Mouse (Mus musculus) embryo, embryonic 11 days (tissue): ENCODE measurements around the gene Zfp202.
"Not testable (repeated sequence)": the region's sequence is repeated elsewhere in the genome, so short reads cannot be mapped to it uniquely, and the experiment has no call there.

Experiments used
- DNase-seq: peaks from one replicate; pipeline ENCODE4 v3.0.0-alpha.2; 2015

The Zfp202 gene

DNA sequence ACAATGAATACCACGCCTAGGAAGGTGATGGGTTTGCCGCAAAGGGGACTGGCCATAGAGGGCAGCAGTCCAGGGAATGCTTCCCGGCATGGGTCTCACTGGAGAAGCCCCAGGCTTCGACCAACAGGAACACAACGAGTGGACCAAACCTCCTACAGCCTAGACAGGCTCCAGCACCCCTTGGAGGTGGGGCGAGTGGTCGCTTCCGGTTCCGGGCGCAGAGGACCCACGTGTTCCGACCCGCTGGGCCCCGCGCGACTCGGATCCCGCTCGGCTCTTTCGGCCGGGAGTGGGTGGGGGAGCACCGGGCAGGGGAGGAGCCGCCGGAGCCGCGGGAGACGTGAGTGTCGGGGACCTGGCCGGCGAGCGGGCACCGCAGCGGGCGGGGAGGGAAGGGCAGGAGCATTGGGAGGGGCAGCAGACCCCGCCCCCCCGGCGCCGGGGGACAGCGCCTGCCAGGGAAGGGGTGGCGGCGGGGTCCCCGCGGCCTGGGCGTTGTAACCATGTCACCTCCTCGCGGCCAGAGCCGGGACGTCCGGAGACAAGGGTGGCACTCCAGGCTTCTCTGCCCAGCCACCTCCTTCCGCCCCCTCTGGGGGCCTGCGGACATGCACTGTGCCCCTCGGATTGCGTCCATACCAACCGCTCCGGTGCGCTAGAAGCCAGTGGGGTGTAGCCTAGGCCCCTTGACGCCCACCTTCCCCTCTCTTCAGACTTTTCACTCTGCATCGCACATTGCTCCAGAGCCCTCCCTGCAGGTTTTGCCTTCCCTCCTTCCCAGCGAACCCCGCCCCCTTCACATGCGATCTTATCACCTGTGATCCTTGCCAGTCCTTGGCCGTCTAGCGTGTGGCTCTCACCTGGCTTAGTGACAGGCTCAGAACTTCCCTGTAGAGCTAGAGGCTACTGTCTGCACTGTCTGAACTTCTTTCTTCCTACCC is at the start of gene Zfp202:
Gene Zfp202 (plus strand): TSS at position 219 of the 941 bp plus-strand sequence.
- DNase-seq, result peak; percentile 93

GRCm38 (mm10) chr9:40155118-40155644 is 36.9 kb upstream of the Zfp202 start:
- DNase-seq, result no peak

DNA sequence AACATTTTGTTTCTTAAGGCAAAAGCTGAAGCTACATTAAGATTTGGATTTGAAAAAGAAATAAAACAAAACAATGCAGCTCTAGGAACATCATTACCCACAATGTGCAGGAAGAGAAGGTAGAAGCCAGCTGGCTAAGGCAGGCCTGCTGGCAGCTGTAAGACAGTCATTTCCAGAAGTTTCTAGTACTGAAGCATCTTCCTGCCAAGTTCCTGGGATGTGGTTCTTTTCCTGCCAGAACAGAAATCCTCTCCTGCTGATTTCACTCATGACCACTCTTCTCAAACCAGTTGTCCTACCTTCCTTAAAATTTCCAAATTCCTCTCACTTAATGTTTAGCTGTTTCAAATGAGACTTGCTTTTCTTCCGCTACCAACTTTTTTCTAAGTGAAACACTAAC is 25.7 kb upstream of the Zfp202 start:
- DNase-seq, result no peak

GRCm38 (mm10) chr9:40177017-40177416 is 15.1 kb upstream of the Zfp202 start:
- no peak for DNase-seq

- no peak for DNase-seq
These were observed 11.5 kb upstream of the Zfp202 start, which contains the start of gene Olfr986 for GRCm38 (mm10) chr9:40180620-40181019. Gene Olfr986, plus strand, starts transcription at chr9:40180920.

DNA sequence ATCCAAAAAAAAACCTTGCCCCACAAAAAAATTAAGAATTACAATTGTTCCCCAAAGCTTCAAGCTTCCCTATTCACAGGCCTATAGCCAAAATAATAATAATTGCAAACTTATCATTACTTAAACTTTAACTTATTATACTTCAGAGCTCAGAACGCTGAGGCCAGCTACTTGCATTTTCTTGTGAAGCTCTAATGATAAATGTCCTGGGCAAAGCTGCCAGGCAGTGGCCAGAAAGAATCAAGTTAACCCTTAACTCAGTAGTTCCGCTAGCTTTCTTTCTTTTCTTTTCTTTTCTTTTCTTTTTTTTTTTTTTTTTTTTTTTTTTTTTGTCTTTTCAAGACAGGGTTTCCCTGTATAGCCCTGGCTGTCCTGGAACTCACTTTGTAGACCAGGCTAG is 7.0 kb upstream of the Zfp202 start:
- DNase-seq, result not testable (repeated sequence)

DNA sequence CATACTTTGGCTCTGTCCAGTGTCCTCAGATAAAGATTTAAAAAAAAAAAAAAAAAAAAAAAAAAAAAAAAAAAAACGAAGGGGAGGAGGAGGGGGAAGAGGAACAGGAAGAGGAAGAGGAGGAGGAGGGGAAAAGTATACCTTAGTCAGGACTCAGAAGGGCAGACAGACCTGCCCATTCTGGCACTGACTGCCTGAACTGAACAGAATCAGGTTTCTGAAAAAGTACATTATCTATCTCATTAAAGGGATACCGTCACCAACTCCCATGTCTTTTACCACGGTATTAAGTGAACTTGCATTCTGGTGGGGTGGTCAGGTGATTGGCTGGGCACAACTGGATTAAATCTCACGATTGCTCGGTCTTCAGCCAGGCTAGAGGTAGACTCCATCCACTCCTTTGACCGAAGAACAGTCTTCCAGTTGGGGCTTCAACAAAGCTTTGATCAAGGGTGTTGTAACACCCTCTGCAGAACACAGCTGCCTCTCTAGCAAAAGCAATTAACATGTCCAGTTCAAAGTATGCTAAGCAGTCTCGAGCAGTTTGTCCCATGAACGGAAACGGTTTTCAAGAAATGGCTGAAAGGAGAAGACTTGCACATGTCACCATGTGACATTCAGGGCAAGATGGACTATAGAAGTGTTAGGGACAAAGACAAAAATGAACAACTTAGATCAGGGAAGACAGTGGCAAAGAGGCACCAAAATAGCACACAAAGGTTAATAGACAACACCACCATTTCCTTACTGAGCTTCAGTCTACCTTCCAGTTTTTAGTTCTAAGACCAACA is 835 bp upstream of the Zfp202 start:
- peak; percentile 4 for DNase-seq

- DNase-seq, result no peak
These were observed 3.9 kb downstream of the Zfp202 start for GRCm38 (mm10) chr9:40195981-40196380.

- DNase-seq, result no peak
These were observed 14.4 kb downstream of the Zfp202 start for GRCm38 (mm10) chr9:40206546-40206950.

DNA sequence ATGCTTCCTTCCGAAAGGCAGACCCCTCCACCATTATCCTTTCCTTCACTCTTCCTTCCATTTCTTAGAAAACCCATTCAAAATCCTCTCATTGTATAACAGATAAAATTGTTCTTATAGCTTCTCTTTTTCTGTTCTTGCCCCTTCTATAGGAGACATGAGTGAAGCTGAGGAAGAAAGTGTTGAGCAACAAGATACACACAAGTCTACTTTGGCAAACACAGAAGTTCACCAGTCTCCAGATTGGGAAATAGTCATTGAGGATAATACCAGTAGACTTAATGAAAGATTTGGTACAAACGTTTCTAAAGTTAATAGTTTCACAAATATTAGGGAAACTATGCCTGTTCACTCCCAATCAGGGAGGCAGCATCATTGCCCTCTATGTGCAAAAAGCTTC is 18.6 kb downstream of the Zfp202 start:
- no peak for DNase-seq

GRCm38 (mm10) chr9:40214058-40214457 is 21.9 kb downstream of the Zfp202 start:
- no peak for DNase-seq

DNA sequence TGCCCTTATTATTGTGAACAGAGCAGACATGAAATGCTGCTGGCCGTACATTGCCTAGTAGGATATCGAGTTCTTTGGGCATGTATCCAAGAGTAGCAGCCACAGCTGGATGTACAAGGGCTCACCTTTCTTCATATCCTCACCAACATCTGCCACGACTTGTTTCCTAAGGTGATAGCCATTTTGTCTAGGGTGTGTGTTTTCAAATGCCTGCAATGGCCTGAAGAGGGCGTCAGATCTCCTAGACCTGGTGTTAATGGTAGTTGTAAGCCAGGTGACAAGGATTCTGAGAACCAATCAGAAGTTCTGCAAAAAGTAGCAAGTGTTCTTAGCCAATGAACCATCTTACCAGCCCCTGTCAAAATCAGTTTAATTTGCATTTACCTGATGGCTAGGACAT is 24.5 kb downstream of the Zfp202 start:
- no peak for DNase-seq

DNA sequence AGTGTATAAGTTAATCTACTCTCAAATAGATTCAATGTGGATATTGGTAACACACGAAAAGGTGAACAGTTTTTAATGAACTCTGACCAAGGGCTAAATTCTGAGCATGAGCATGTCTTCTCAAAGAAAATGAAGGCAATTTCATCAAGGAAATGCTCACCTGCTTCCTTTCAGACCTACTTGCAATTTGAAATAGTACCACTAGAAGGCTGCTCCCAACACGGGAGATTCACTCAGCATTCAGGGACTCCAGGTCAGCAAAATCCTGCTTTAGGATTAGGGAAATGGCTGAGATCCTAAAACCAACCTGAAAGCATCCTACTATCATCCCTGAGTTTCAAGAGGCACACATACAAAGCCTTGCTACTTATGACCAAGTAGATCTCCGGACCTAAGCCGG is 32.2 kb downstream of the Zfp202 start:
- DNase-seq, result no peak

GRCm38 (mm10) chr9:40227874-40228789 is 36.0 kb downstream of the Zfp202 start:
- peak; percentile 75 for DNase-seq

DNA sequence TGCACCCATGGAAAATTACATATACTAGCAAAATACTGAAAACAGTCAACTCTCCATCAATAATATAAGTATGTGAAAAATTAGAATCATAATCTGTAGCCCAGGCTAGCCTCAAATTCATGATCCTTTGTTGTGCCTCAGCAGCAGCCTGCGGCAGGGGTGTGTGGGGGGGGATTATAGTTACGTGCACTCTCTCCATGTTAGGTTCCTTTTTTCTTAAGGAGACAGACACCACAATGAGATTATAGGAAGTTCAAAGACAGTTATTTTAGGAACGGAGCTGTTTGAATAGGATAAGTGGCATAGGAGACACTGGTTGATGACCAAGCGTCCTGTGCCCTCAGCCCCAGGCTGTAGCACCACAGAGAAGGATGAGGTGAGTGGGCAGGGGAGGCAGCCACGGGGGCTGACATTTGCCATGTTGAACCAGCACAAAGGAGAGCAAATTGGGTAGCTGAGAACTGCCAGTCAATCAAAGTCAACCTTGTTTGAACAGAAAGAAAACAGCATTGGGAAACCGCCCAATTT is 36.8 kb downstream of the Zfp202 start:
- DNase-seq, result no peak

GRCm38 (mm10) chr9:40229479-40229878 is 37.4 kb downstream of the Zfp202 start:
- DNase-seq, result no peak

DNA sequence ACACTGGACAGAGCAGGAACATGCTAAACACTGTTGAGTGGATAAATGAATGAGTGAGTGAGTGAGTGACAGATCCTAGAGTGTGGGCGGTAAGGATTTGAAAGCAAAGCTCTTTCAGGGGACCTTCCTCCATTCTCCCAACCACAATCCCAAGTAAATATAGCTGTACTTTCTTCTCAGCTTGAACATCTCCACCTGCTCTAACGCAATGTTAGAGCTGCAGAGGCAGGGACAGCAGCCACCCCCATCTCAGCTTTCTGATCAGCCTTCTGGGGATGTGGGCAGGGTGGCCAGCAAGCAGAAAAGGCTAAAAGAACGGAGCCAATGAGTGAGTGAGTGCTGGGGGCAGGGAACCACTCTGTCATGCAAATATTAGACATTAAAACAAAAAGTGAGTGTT is 38.9 kb downstream of the Zfp202 start:
- DNase-seq, result no peak

GRCm38 (mm10) chr9:40234233-40235072 is 42.3 kb downstream of the Zfp202 start:
- no peak for DNase-seq

DNA sequence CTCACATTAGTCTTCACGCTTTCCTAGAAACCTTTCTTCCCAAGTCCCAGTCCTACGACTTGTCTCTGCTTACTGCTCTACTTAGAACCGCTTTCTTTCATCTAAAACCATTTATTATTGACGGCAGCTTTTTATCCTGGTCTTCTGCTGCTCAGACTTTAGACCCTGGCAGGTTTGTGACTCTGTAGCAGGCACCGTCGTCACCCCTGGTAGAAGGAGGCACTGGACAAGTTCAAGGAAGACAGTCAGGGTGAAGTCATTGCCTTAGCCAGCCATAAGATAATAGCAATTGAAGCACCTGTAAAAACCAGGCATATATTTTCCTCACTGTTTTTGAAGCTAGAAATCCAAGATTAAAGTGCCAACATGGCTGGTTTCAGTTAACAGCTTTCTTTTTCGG is 43.1 kb downstream of the Zfp202 start:
- no peak for DNase-seq

GRCm38 (mm10) chr9:40239749-40240148 is 47.6 kb downstream of the Zfp202 start:
- DNase-seq, result no peak

DNA sequence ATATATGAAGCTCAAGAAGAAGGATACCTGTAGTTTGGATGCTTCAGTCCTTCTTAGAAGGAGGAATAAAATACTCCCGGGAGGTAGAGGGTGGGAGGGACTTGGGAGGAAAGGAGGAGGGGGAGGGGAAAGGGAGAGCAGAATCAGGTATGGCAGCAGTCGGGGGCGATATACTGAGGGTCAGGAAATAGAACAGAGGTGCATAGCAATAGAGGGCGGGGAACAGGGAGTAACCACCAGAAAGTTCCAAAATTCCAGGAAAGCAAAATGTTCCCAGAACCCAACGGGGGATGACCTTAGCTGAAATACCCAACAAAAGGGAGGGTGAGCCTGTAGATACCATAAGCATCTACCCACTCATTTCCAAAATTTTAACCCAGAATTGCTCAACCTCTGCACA is 48.2 kb downstream of the Zfp202 start:
- no peak for DNase-seq
